Mouse (Mus musculus) kidney, adult 2 months (tissue): Measurements from ENCODE around the gene 2300002M23Rik.

Experiments used
- CTCF ChIP-seq: fragments of 200-500 bp; conservative IDR thresholded peaks from 2 replicates; pipeline ENCODE4 v1.5.1; 2011; ENCODE audit warnings: low read depth, mild to moderate bottlenecking, control low read depth, low read length, moderate library complexity, mixed read lengths; ENCODE audit not compliant: insufficient read depth, insufficient read length
- POLR2A ChIP-seq: fragments of 200-500 bp; IDR thresholded peaks from one replicate; pipeline ENCODE4 v1.6.1; 2011; ENCODE audit warnings: low read depth, low read length, control low read depth

- TF ChIP-seq POLR2A (no peak), CTCF (no peak)
These were observed 517 bp downstream of the 2300002M23Rik start for GRCm38 (mm10) chr17:35567767-35568166.
